19 mouse cellular contexts compared by ENCODE assay signal in the genomic region with DNA sequence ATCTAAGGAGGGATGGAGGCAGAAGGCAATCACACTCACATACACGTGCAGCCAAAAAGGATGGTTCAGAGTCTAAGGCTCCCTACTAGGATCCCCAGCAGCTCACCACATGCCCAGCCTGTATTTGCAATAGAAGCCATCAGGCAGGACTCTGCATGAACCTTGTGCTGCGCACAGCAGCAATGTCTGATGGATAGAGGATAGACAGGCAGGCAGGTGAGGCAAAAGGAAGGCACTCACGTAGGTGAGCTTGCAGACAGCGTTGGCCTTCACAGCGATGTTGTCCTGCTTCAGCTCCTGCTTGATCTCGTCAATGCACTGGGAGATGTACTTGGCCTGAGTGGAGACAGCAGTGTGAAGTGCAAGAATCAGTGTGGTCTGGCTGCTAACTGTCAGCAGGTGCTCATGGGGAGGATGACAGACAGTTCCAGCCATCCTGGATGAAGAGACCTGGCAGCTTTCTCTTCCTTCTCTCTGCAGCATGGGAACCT. TPM values are rescaled to one million over a fixed set of nuclear protein-coding genes. Genes with fewer than 3 reads are reported as not detected.
DNase-seq lines count a peak whose midpoint lies in the region; ATAC-seq and TF ChIP-seq lines count a peak whose summit lies in the region.
"Had no signal": no experiment of that assay in that cellular context is flagged by ENCODE, and none has a peak within 500 bp of the region (broad histone marks: within the 10 kb centered on the region; RNA-seq: fewer than 3 reads in every experiment).

No protein-coding gene starts in this region.

- no peak overlapping the region for H3K9ac ChIP-seq in forebrain, embryonic 11.5 days (ENCODE audit: low read length)
- H3K9ac ChIP-seq: embryonic facial prominence, embryonic 12.5 days; forebrain, embryonic 13.5 days; forebrain, postnatal 0 days; hindbrain, embryonic 13.5 days; intestine, embryonic 15.5 days had no signal

- H3K4me1 ChIP-seq in cerebellum, adult 2 months (ENCODE audit: control insufficient read depth, insufficient read depth, low read length) = peaks cover 55% of the 10 kb centered on the region
- H3K4me1 ChIP-seq in forebrain, embryonic 11.5 days (replicated peaks; ENCODE audit: control insufficient read depth, insufficient read depth, low read length) = no peaks in the 10 kb centered on the region
- H3K4me1 ChIP-seq: embryonic facial prominence, embryonic 12.5 days had no signal

- peak overlapping the region; percentile 61 for H3K27ac ChIP-seq in cerebellum, adult 2 months (ENCODE audit: insufficient read depth, low read length)
- no peak overlapping the region for H3K27ac ChIP-seq in forebrain, embryonic 11.5 days (ENCODE audit: low read depth, low read length)
- H3K27ac ChIP-seq: embryonic facial prominence, embryonic 12.5 days; forebrain, embryonic 13.5 days; hindbrain, embryonic 13.5 days; intestine, embryonic 15.5 days had no signal

- no peak for TF ChIP-seq CTCF in cerebellum, adult 2 months (IDR thresholded peaks at IDR 0.05; ENCODE audit: borderline replicate concordance, insufficient read depth, low read depth, low read length)

- H3K27me3 ChIP-seq in cerebellum, adult 2 months (ENCODE audit: control insufficient read depth, insufficient read depth, low read length) = no peaks in the 10 kb centered on the region
- H3K27me3 ChIP-seq in forebrain, embryonic 11.5 days (ENCODE audit: control insufficient read depth, insufficient read depth, low read length) = no peaks in the 10 kb centered on the region
- H3K27me3 ChIP-seq: embryonic facial prominence, embryonic 12.5 days; forebrain, embryonic 13.5 days; hindbrain, embryonic 13.5 days; intestine, embryonic 15.5 days had no signal

- peak; percentile 40 for DNase-seq in gastrocnemius, adult 18-20 months (ENCODE audit: low spot score)
- no peak for DNase-seq in gastrocnemius, postnatal 25 days
- peak; percentile 73 for DNase-seq in brain, adult 2 months (ENCODE audit: low read depth, low spot score)
- peak; percentile 54 to 71 for DNase-seq in cerebellum, adult 2 months
- DNase-seq in cerebellum, postnatal 14 days = peak; percentile 55 to 70
- no peak for DNase-seq in heart, adult 18-20 months
- no peak for DNase-seq in forebrain, embryonic 11.5 days (ENCODE audit: low spot score)
- DNase-seq in heart, adult 9 months (ENCODE audit: low spot score in 2 of 2) = no peak
- DNase-seq: adrenal gland, adult 8-10 months; adrenal gland, postnatal 36 days; forebrain, postnatal 0 days; heart, postnatal 10 days; heart, postnatal 4 days; kidney, adult 18-20 months had no signal

- ATAC-seq in forebrain, embryonic 11.5 days (replicated peaks; ENCODE audit: low FRiP score) = no peak
- ATAC-seq: forebrain, embryonic 13.5 days; forebrain, postnatal 0 days; intestine, embryonic 15.5 days had no signal

- H3K4me3 ChIP-seq in cerebellum, adult 2 months (replicated peaks; ENCODE audit: insufficient read depth, low read depth, low read length) = no peak overlapping the region
- H3K4me3 ChIP-seq in forebrain, embryonic 11.5 days (ENCODE audit: low read depth, low read length) = no peak overlapping the region
- H3K4me3 ChIP-seq: embryonic facial prominence, embryonic 12.5 days; forebrain, embryonic 13.5 days; hindbrain, embryonic 13.5 days; intestine, embryonic 15.5 days had no signal

- H3K36me3 ChIP-seq in forebrain, embryonic 11.5 days (ENCODE audit: control insufficient read depth, insufficient read depth, low read length) = peaks cover 19% of the 10 kb centered on the region

- H3K4me2 ChIP-seq in forebrain, embryonic 11.5 days (ENCODE audit: low read depth, low read length, severe bottlenecking) = no peak overlapping the region
- H3K4me2 ChIP-seq: embryonic facial prominence, embryonic 12.5 days; forebrain, embryonic 13.5 days; hindbrain, embryonic 13.5 days; intestine, embryonic 15.5 days had no signal

- TF ChIP-seq POLR2A in cerebellum, adult 2 months (IDR thresholded peaks at IDR 0.05; ENCODE audit: borderline replicate concordance, insufficient read depth, low read length) = no peak

- H3K9me3 ChIP-seq in forebrain, embryonic 11.5 days (ENCODE audit: control insufficient read depth, low read length) = no peaks in the 10 kb centered on the region
- H3K9me3 ChIP-seq: embryonic facial prominence, embryonic 12.5 days; forebrain, embryonic 13.5 days; G1E; hindbrain, embryonic 13.5 days; intestine, embryonic 15.5 days had no signal

- 13% methylated on average over 6 of the region's 6 CpGs for WGBS in cerebellum, adult 2 months
- 95% methylated on average over 6 of the region's 6 CpGs for WGBS in forebrain, embryonic 11.5 days

RNA-seq across cellular contexts. Expression of gene Ap3d1, which starts 9.4 kb away (rescaled TPM):
- total RNA-seq in gastrocnemius, adult 18-20 months (2021) = 10 to 100 TPM; 24.3 to 31.7 TPM
- 10 to 100 TPM; 22.1 to 25.0 TPM for total RNA-seq in gastrocnemius, postnatal 25 days (2021)
- 175 and 189 TPM in 2 replicates for polyA plus RNA-seq in cerebellum, adult 2 months (2012; rRNA removed)
- 10 to 100 TPM; 42.3 to 45.0 TPM for total RNA-seq in heart, adult 18-20 months (2021)
- 84.2 and 86.3 TPM in 2 replicates for polyA plus RNA-seq in forebrain, embryonic 11.5 days (2014; fragmentation: Nextera tagmentation; extraction: Ambion mirVana)

RNA-seq across cellular contexts. Expression of gene Dot1l, which starts 22.4 kb away (rescaled TPM):
- total RNA-seq in gastrocnemius, adult 18-20 months (2021) = 10 to 100 TPM; 13.6 to 20.8 TPM
- total RNA-seq in gastrocnemius, postnatal 25 days (2021) = 10 to 100 TPM; 24.6 TPM
- polyA plus RNA-seq in cerebellum, adult 2 months (2012; rRNA removed) = 101 and 115 TPM in 2 replicates
- total RNA-seq in heart, adult 18-20 months (2021) = 10 to 100 TPM; 11.7 to 14.3 TPM
- polyA plus RNA-seq in forebrain, embryonic 11.5 days (2014; fragmentation: Nextera tagmentation; extraction: Ambion mirVana) = 34.5 and 34.9 TPM in 2 replicates

RNA-seq across cellular contexts. Expression of gene Izumo4, which starts 30.7 kb away (rescaled TPM):
- total RNA-seq in gastrocnemius, adult 18-20 months (2021) = 1 to 10 TPM in 1 of 2 experiments, under 1 TPM in 1; 0.91 to 1.9 TPM
- total RNA-seq in gastrocnemius, postnatal 25 days (2021) = 1 to 10 TPM; 2.4 to 3.8 TPM
- 112 and 117 TPM in 2 replicates for polyA plus RNA-seq in cerebellum, adult 2 months (2012; rRNA removed)
- total RNA-seq in heart, adult 18-20 months (2021) = 1 to 10 TPM; 2.5 to 2.6 TPM
- polyA plus RNA-seq in forebrain, embryonic 11.5 days (2014; fragmentation: Nextera tagmentation; extraction: Ambion mirVana) = 4.8 and 7.2 TPM in 2 replicates

RNA-seq across cellular contexts. Expression of gene Mob3a, which starts 30.9 kb away (rescaled TPM):
- 1 to 10 TPM; 2.3 to 4.1 TPM for total RNA-seq in gastrocnemius, adult 18-20 months (2021)
- total RNA-seq in gastrocnemius, postnatal 25 days (2021) = 1 to 10 TPM; 5.7 to 6.8 TPM
- 12.6 and 14.2 TPM in 2 replicates for polyA plus RNA-seq in cerebellum, adult 2 months (2012; rRNA removed)
- total RNA-seq in heart, adult 18-20 months (2021) = 1 to 10 TPM; 7.5 to 8.0 TPM
- polyA plus RNA-seq in forebrain, embryonic 11.5 days (2014; fragmentation: Nextera tagmentation; extraction: Ambion mirVana) = 57.9 and 61.1 TPM in 2 replicates

RNA-seq across cellular contexts. Expression of gene Mknk2, which starts 54.7 kb away (rescaled TPM):
- total RNA-seq in gastrocnemius, adult 18-20 months (2021) = 100 to 1,000 TPM; 244 to 292 TPM
- total RNA-seq in gastrocnemius, postnatal 25 days (2021) = 100 to 1,000 TPM; 243 to 270 TPM
- polyA plus RNA-seq in cerebellum, adult 2 months (2012; rRNA removed) = 59.3 and 64.4 TPM in 2 replicates
- 100 to 1,000 TPM; 185 to 204 TPM for total RNA-seq in heart, adult 18-20 months (2021)
- 85.1 and 87.0 TPM in 2 replicates for polyA plus RNA-seq in forebrain, embryonic 11.5 days (2014; fragmentation: Nextera tagmentation; extraction: Ambion mirVana)

Comparison
In these comparisons a context has a peak if more than half of its experiments do, and no peak if none do; other contexts are left out.
1. DNase-seq: peak in gastrocnemius, adult 18-20 months (single experiment), brain, adult 2 months (single experiment), cerebellum, adult 2 months (2 of 2) and cerebellum, postnatal 14 days (2 of 2); none in gastrocnemius, postnatal 25 days (single experiment), heart, adult 18-20 months (0 of 2), forebrain, embryonic 11.5 days (single experiment) and heart, adult 9 months (0 of 2).